Mouse (Mus musculus) megakaryocyte, adult 5-6 weeks (primary cell): ENCODE measurements at regions not wholly inside any gene's neighbourhood (a gene's known extent, or its start where the extent isn't known, plus 50 kb on each side); places are given as distances from the start of the nearest gene placed in this dataset.
A peak's percentile ranks its signal among the peaks of the same experiment; 100 is the strongest.

ENCODE experiments used
- ATAC-seq: 2 replicates; pipeline ENCODE4 v1.8.0; 2016; ENCODE audit warnings: mild to moderate bottlenecking, inconsistent platforms; ENCODE audit not compliant: poor library complexity, severe bottlenecking

DNA sequence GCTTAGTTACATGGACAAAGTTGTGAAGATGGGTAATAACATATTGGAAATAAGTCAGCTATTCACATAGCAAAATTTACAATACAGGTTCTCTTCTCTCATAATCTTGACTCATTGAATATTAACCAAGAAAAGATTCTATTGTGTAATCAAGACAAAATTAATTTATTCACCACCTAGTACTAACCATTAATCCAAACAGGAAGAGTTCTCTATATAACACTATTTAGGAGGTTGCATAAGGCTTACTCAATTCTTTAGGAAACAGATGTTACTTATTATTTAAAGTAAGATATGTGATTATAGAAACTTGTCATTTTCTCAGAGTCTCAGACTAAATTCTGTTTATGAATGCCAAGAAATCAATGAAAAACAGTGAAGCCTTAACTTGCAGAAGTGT, 600.4 kb upstream of the Tusc1 start:
- ATAC-seq, result no peak

DNA sequence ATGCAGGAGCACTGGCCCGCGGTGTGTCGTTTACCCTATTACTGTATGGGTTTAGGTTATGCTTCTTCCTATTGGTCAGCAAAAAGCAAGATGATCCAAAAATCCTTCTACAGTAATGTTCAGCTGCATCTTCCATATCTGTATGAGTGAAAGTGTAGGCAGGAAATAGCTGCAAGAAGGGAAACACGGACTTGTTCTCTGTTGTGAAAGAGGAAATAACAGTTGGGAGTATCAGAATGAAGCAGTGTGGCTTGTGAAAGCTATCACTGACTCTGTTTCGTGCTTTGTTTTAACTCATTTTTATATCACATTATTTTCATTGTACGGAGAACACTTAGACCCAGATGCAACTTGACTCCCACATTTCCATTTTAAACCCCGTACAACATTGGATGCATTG, 591.8 kb upstream of the Tusc1 start:
- peak; percentile 86 for ATAC-seq

DNA sequence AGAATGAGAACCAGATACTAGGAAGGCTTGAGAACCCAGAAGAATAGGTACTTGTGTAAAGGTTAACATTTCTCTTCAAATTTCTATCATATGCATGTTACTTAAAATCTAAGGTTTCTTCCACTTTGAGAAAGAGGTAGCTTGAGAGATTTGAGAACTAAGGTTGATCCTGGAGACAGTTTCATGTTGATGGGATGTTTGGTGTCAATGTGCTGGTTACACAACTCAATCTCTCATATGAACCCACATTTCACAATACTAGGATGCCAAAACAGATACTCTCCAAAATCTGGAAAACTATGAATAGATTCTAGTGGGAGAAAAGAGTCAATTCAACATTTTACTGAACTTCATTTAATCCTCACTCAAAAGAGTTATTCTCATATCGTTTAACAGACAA, 589.1 kb upstream of the Tusc1 start:
- ATAC-seq, result no peak

DNA sequence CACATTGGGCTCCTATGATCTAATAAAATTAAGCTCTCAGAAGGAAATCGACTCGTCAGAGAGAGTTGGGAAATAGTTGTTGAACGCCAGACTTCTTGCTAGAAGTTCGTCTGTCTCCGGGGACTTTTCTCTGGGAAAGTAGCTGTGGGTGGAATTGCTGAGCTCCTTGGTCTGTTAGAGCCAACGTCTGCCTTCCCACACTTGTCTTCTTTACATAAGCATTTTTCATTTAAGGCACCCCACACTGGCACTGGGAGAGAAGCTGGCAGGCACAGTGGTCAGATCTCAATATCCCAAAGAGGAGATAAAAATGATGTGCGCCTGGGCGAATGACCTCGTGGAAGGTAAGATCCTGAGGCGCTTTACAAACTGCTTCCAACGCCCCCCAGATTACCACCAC, 551.3 kb upstream of the Tusc1 start:
- no peak for ATAC-seq

DNA sequence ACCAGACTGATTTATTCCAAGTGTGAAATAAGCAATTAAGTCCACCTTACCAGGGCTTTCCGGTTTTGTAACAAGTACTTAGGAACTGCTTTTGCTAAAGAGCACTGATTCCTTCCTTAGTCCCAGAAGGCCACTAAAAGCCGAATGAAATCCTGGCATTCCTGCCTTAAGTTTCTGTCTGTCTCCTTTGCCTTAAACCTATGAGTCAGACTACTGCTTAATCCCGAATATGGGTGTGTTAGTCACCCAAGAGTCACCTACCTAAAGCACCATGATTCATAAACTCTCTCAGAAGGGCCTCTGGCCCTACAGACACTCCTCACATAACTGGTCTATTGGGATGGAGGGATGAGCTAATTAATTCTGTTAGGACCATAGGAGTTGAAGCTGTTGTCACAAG, 546.0 kb upstream of the Tusc1 start:
- ATAC-seq, result no peak

DNA sequence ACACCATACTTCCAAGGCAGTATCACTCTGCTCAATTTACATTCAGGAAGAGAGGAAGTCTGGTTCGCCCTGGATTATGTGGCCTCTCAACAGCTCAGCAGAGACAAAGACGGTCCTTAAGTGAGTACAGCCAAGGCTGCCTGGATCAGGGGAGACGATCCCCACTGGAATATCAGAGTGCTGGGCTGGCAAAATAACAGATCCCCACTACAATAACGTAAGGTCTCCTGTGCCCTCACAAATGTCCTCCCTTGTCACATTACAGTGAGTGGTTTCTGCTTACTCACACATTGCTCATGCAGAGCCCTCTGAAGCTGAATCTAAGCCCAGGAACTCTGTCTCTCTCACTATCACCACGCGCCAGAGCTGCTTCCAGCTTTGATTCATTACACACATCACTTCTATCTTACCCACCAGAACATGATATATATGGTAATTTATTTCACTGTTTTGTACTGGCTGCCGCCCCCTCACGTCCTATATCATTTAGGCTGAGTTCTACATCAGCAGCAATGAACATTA, 544.1 kb upstream of the Tusc1 start:
- ATAC-seq, result no peak

DNA sequence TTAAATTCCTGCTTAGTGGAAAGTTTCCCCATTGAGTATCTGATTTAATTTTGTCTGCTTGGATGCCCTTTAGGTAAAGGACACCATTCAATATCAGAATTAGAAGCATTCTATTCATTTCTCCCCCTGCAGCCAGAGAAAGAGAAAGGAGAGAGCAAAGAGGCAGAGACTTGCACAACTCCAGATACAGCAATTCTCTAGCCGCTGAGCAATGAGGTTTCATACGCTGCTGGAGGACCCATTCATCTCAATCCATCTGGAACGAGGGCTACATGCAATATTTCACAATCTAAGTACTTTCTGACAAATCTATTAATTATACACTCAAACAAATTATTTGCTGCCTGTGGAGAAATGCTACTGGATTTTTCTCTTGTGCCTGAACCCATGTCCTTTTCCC, 538.0 kb upstream of the Tusc1 start:
- no peak for ATAC-seq

DNA sequence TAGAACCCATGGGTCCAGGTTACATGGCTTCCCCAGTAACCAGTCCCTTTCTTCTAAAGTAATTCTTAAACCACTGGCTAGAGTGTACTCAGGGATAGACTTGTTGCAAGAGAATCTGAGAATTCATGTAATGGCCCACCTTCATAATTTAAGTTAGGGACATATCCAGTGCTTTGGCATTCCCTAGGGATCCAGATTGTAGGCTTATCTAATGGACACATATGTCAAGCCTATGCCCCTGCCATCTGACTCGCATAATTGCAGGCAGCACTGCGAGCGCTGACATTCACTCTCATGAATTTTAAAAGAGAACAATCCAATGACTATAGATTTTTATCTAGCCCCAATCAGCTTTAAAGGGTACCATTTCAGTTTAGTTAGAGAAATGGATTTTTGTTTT, 518.1 kb upstream of the Tusc1 start:
- no peak for ATAC-seq

DNA sequence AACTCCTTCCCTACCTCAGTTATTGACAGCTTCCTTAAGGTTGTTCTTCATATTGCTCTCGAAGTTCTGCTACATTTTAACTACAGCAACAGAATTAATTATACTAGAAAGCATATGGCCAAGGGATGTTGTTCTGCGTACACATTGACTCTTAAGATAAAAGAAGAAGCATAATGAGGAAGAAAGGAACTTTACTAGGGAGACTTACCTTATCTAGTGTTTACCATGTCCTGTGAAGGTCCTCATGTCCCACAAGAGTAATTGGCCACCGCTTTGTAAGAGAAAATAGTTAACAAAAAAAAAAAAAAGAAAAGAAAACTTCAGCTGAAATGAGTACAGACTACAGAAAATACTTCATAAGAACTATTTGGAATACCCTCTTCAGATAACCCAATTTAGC, 513.9 kb upstream of the Tusc1 start:
- no peak for ATAC-seq

DNA sequence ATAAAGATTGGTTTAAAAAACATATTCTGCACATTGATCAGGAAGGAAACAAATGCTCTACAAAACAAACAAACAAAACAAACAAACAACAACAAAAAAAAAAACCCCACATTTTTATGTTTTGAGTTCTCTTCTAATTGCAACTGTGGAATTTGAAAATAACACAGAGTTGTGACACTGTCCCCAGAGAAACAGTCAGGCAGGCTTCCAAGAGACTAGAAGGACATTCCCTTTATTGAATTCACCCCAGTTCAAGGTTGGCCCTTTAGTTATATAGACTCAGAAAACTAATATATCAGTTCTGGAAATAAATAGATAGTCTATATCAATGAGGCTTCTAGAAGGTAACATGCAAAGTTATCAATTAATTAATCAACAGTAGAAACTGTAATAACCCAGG, 495.4 kb upstream of the Tusc1 start:
- no peak for ATAC-seq

DNA sequence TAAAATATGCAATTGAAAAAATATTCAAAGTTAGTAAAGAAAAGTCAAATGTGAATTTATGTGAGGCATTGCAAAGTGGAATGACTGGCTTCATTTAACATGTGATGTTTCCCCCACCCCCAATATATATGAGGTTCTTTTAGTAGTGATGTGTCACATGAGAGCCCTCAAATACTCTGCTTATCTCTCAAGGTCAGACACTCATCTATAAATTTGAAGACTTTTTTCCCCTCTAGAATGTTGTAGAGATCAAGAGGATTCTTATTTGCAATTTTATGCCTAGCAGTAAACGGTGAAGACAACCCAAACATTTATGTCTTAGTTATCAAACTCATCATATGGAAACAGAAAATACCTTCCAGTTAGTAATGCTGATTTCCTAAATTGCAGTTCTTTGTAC, 457.8 kb upstream of the Tusc1 start:
- no peak for ATAC-seq

DNA sequence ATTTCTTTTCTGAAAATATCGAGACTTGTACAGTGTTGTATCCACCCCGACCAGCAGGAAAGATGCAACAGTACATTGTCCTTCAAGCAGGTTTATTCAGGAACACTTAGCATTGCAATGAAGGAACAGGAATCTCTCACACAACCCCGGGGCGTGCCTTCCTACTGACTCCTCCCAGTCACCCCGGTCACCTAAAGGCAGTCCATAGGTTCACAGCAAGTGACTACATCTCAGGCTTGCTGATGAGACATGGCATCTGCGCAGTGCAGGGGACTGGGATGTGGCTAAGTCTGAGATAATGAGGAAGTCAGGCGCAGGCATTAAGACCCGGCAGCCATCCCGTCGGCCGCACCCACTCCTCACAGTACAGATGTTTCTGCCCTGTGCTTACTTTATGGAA, 454.8 kb upstream of the Tusc1 start:
- no peak for ATAC-seq

DNA sequence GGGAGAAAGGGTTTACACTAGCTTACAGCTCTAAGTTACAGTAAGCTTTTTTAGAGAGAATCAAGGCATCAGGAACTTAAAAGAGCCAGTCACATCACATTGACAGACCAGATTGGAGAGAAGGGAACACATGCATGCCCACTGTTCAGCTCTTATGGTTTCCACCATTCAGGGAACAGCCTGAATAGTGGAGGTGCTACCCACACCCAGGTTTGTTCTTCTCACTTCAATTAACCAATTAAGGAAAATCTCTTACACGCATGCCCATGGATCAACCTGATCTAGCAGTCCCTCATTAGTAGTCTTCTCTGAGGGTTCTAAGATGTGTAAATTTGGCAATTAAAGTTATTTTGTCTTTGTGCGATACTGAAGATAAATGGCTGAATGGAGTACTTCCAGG, 419.2 kb upstream of the Tusc1 start:
- no peak for ATAC-seq

DNA sequence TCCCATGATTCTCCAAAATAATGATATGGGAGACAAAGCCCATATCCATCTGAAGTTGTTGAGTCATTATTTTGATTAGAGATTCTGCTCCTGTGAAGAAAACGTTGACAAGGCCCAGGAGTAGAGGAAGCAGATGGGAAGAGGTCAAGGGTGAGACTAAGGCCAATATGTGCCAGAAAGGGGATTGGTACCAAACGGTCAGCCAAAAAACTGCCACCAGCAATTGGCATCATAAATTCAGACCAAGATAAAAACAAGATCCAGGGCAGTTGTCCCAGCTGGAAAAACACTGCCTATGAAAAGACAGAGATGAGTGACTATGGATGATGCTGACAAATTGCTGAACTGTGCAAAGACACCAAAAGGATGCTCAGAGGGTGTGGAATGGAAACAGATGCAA, 411.0 kb upstream of the Tusc1 start:
- ATAC-seq, result no peak

DNA sequence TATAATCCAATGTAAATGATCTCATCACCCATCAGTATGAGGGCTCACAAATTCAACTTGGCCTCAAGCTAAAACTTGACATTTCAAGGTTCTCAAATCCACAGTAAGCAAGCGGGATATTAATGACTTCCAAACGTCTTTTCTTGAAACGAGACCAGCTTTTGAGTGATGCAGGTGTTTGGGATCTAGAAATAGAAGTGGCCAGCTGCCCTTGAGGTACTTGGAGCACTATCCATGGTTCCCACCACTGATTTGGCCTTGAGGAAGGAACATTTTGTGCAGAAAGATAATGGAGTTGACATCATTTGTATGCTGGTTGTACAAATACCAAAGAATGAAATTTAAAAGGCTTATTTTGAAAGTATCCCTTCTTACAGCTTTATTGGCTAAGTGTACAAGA, 378.4 kb upstream of the Tusc1 start:
- ATAC-seq, result no peak

DNA sequence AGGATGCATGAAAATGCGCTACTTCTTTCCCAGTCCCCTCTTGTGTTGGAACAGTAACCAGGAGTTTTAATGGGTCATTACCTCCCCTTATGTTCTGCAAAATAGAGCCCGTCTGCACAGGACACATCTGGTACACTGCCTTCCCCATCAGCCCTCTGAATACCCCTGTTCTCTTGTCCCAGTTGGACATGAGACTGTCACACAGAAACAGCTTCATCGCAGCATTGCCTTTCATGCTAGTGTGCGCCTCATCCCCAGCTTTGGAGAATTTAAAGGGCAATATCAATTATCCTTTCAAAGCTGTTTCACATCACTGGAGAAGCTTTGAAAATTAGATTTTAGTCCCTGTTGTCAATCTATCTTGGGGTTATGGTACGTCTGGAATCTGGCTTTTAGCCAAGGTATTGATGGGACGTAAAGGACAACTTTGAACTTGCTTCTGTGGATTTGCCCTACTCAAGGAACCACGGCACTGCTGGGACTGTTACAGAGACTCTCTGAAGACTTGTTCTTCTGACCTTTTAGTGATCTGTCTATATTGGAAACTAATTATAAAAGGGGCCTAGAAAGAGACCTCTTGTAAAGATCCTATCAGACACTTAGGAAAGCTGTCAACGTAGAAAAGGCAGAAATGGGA, 341.2 kb upstream of the Tusc1 start:
- ATAC-seq, result no peak

DNA sequence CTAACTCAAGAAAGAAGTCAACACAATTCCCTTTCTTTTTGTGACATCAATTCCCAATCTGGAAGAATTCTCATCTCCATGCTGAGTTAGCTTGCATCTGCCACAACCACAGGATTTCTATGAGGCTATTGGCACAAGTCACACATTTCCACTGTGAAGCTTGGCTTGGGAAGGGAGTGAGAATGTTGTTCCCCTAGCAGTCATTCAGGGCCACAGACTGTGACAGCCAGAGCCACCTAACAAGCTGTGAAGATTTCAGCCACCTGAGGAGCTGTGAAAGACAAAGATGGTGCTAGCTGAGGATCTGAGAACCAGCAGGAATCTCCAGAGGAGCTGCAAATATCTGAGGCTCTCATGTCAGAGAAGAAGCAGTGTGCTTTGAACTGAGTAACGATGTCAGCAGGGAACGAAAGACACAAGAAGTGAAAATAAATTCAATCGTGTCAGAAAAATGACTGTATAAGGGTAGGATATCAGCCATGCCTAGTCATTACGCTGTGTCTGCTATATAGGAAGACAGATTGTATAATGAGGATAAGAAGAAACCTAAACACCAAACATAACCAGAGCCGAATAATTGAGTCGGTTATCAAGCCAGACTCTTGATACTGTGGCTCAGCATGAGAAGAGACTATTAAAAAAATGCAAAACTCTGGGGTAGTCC, 340.6 kb upstream of the Tusc1 start:
- ATAC-seq, result no peak

DNA sequence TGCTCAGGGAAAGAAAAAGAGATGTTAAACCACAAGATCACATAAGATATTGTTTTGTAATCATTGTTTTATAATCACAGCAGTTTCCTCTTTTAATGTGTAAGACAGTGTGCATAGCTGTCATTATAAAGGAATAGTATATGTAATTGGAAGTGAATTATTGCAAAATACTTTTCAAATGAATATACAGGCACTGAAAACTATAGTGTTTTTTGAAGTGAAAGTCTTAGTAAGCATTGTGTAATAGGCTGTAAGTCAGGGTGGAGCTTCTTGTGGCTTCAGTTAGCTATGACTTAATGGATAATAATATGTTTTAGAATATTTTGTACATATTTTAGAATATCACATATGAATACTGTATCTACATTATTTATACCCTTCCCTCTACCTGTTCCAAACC, 333.7 kb upstream of the Tusc1 start:
- peak; percentile 97 for ATAC-seq

DNA sequence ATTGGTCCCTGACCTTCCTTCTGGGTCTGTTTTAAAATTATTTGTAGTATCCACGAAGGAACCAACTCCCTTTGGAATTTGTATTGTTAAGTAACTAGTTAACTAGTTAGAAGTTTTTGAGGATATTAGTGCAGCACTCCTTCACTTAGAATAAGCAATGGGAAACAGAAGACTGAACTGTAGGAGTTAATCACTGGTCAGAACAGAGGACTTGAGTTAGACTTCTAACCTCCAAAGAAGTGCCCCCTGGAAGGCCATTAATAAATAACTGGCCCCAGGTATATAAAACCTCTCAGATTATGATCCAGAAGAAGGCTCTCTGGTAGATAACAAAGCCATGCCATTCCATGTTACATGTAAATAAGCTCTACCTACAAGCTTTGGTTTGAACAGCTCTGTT, 329.0 kb upstream of the Tusc1 start:
- ATAC-seq, result no peak

DNA sequence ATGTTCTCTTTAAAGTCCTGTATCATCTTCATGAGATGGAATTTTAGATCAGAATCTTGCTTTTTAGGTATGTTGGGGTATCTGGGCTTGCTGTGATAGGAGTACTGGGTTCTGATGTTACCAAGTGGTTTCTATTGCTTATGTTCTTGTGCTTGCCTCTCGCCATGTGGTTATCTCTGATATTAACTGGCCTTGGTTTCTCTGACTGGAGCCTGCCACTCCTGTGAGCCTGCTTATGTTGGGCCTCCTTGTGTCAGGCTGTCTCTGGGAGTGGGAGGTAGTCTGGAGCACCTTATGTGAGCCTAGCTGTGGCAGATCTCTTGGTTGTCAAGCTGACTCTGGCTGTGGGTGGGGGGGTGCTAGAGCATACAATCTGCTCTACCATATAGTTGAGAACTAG, 302.9 kb upstream of the Tusc1 start:
- no peak for ATAC-seq

DNA sequence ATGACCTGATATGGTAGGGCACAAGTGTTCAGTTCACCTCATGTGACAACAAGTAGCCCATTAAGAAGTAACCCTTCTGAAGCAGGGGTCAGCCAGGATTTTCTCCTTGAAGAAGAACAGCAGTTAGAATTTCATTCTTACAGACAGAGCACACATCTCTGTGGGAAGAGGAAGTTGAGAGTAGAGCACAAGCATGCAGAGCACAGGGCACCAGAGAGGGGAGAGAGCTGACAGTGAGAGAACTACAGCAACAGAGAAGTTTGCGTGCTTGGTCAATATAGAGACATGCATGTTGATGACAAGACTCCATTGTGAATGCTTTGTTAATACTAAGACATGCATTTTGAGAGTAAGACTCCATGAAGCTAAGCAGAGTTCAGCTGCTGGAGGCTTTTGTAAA, 263.2 kb upstream of the Tusc1 start:
- peak; percentile 80 for ATAC-seq

DNA sequence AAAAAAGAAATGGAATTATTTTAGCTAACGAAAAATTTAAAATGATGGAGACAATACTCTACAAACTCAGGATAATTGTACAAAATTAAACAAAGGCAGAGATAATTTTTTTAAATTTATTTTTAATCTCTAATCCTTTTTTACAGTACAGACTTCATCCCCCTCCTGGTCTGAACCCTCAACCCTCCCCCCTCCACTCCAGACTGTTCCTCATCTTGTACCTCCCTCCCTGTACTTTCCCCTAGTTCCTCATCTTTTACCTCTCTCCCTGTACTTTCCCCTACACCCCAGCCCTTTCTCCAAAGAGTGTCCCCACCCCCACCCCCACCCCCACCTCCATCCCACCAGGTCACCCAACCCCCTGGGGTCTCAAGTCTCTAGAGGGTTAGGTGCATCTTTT, 249.0 kb upstream of the Tusc1 start:
- ATAC-seq, result no peak
